Mouse (Mus musculus) left cerebral cortex, postnatal 36 days (tissue): ENCODE results near the gene Lrrc45. TPM values are rescaled to one million over a fixed set of nuclear protein-coding genes. Genes with fewer than 3 reads are reported as not detected.
"Not testable (repeated sequence)": the region's sequence is repeated elsewhere in the genome, so short reads cannot be mapped to it uniquely, and the experiment has no call there.

Experiments used
- DNase-seq, 2 experiments: peaks; one replicate each; pipeline ENCODE4 v3.0.0; 2021 to 2022; ENCODE audit warnings: low spot score in 2 of 2, mixed read lengths in 1 of 2
- intact Hi-C: fragments of 180-260 bp; cut with DNase I; formaldehyde crosslinking; loops from one replicate; pipeline ENCODE4 v1.15.1; 2025
- total RNA-seq, 2 experiments: library from RNA; stranded (reverse); gene quantifications; 2 replicates each; pipeline ENCODE4 v1.2.3; 2021

Lrrc45 gene
- total RNA-seq, 2 experiments from 2014 or later: 41.9 to 66.1 TPM

GRCm38 (mm10) chr11:120722761-120723382 is 9.1 kb downstream of the Lrrc45 start:
- intact Hi-C loops: no loop called here
- DNase-seq: no peak

GRCm38 (mm10) chr11:120723509-120723908 is 9.8 kb downstream of the Lrrc45 start:
- DNase-seq: no peak
- intact Hi-C loops: no loop called here

- intact Hi-C loops: no loop called here
- DNase-seq: no peak
Observed at GRCm38 (mm10) chr11:120726243-120727168, 12.8 kb downstream of the Lrrc45 start.

- intact Hi-C loops: no loop called here
- DNase-seq: peak; percentile 45 to 63
Observed at GRCm38 (mm10) chr11:120727169-120727527, 13.4 kb downstream of the Lrrc45 start, which contains the start of gene Dcxr. Gene Dcxr (minus strand): TSS chr11:120727281.

- DNase-seq: no peak
- intact Hi-C loops: no loop called here
Observed at GRCm38 (mm10) chr11:120727564-120727963, 13.8 kb downstream of the Lrrc45 start.

- intact Hi-C loops: no loop called here
- no peak for DNase-seq
Observed at GRCm38 (mm10) chr11:120728530-120729240, 15.0 kb downstream of the Lrrc45 start.

GRCm38 (mm10) chr11:120729432-120730050 is 15.8 kb downstream of the Lrrc45 start:
- DNase-seq, intact Hi-C loops: not testable (repeated sequence)

GRCm38 (mm10) chr11:120730331-120730870 is 16.7 kb downstream of the Lrrc45 start:
- intact Hi-C loops: no loop called here
- DNase-seq: no peak

- intact Hi-C loops: no loop called here
Observed at GRCm38 (mm10) chr11:120731395-120731794, 17.7 kb downstream of the Lrrc45 start.

GRCm38 (mm10) chr11:120731858-120732680 is 18.3 kb downstream of the Lrrc45 start, which contains the start of gene Cbr2:
Gene Cbr2 (minus strand): TSS chr11:120732114.
- no peak for DNase-seq
- intact Hi-C loops: no loop called here

More at GRCm38 (mm10) chr11:120731395-120731794, 17.7 kb downstream of the Lrrc45 start:
- DNase-seq: no peak

GRCm38 (mm10) chr11:120733521-120733920 is 19.8 kb downstream of the Lrrc45 start:
- DNase-seq: no peak
- intact Hi-C loops: no loop called here

GRCm38 (mm10) chr11:120736424-120736823 is 22.7 kb downstream of the Lrrc45 start:
- intact Hi-C loops: no loop called here
- DNase-seq: no peak

- intact Hi-C loops: no loop called here
- DNase-seq: no peak
Observed at GRCm38 (mm10) chr11:120740981-120741380, 27.3 kb downstream of the Lrrc45 start.

- intact Hi-C loops: no loop called here
- no peak for DNase-seq
Observed at GRCm38 (mm10) chr11:120744121-120744701, 30.5 kb downstream of the Lrrc45 start.

- no peak for DNase-seq
- intact Hi-C loops: no loop called here
Observed at GRCm38 (mm10) chr11:120747974-120748373, 34.2 kb downstream of the Lrrc45 start.

- intact Hi-C loops: no loop called here
- DNase-seq: no peak
Observed at GRCm38 (mm10) chr11:120749430-120749829, 35.7 kb downstream of the Lrrc45 start.

- DNase-seq: no peak
- intact Hi-C loops: no loop called here
Observed at GRCm38 (mm10) chr11:120751606-120752005, 37.9 kb downstream of the Lrrc45 start.

- intact Hi-C loops: no loop called here
- DNase-seq: no peak
Observed at GRCm38 (mm10) chr11:120760236-120760635, 46.5 kb downstream of the Lrrc45 start.
